Mouse (Mus musculus) forebrain, embryonic 12.5 days (tissue): ENCODE measurements around the gene Secisbp2. TPM values are rescaled to one million over a fixed set of nuclear protein-coding genes. Genes with fewer than 3 reads are reported as not detected.

Source experiments
- ATAC-seq: fragments of 200-750 bp; cut with Nextera tagmentation; 2 replicates; pipeline ENCODE4 v1.8.0; 2017; ENCODE audit warnings: moderate TSS enrichment; ENCODE audit not compliant: low FRiP score
- H3K27ac ChIP-seq: fragments of 300-500 bp; sonication (generic); 2 replicates; pipeline ENCODE4 v1.5.1; 2016; ENCODE audit warnings: mild to moderate bottlenecking
- H3K27me3 ChIP-seq: fragments of 300-500 bp; sonication (generic); 2 replicates; pipeline ENCODE4 v1.6.1; 2016; ENCODE audit warnings: mild to moderate bottlenecking
- H3K36me3 ChIP-seq: fragments of 300-500 bp; sonication (generic); replicated peaks from 2 replicates; pipeline ENCODE4 v1.6.1; 2016; ENCODE audit warnings: mild to moderate bottlenecking
- H3K4me1 ChIP-seq: fragments of 300-500 bp; sonication (generic); 2 replicates; pipeline ENCODE4 v1.6.1; 2016
- H3K4me2 ChIP-seq: fragments of 300-500 bp; sonication (generic); 2 replicates; pipeline ENCODE4 v1.6.1; 2016; ENCODE audit warnings: mild to moderate bottlenecking, moderate library complexity
- H3K4me3 ChIP-seq: fragments of 300-500 bp; sonication (generic); replicated peaks from 2 replicates; pipeline ENCODE4 v1.5.1; 2016; ENCODE audit warnings: mild to moderate bottlenecking
- H3K9ac ChIP-seq: fragments of 300-500 bp; sonication (generic); 2 replicates; pipeline ENCODE4 v1.6.1; 2016; ENCODE audit warnings: mild to moderate bottlenecking
- H3K9me3 ChIP-seq: fragments of 300-500 bp; sonication (generic); 2 replicates; pipeline ENCODE4 v1.6.1; 2016
- WGBS: fragments of 180-500 bp; shearing (Covaris S2); methylation state at CpG from one replicate; pipeline ENCODE4 v1.1.7; 2016; 5-methylcytosine and 5-hydroxymethylcytosine counted together
- polyA plus RNA-seq: library from polyadenylated mRNA; unstranded; fragments of >200 nt; fragmentation: Nextera tagmentation; extraction: Ambion mirVana; gene quantifications from 2 replicates; pipeline ENCODE4 v1.2.1, GENCODE M21; 2016

The Secisbp2 gene
- polyA plus RNA-seq, 1 experiment from 2014 or later, result 34.5 TPM

- no peak overlapping the region for H3K9ac ChIP-seq
- H3K9me3 ChIP-seq, result no peaks in the 10 kb centered on the region
- no peak for ATAC-seq
- no peak overlapping the region for H3K27ac ChIP-seq
- H3K4me3 ChIP-seq, result no peak overlapping the region
- H3K27me3 ChIP-seq, result no peaks in the 10 kb centered on the region
- H3K36me3 ChIP-seq, result peaks cover 89% of the 10 kb centered on the region
- WGBS, result 96% methylated on average over 12 of the region's 12 CpGs
- no peak overlapping the region for H3K4me2 ChIP-seq
- H3K4me1 ChIP-seq, result no peaks in the 10 kb centered on the region
These were observed 25.5 kb downstream of the Secisbp2 start for GRCm38 (mm10) chr13:51677041-51677440.

- H3K4me3 ChIP-seq, result no peak overlapping the region
- no peak overlapping the region for H3K4me2 ChIP-seq
- no peak overlapping the region for H3K9ac ChIP-seq
- H3K4me1 ChIP-seq, result no peaks in the 10 kb centered on the region
- H3K9me3 ChIP-seq, result no peaks in the 10 kb centered on the region
- H3K27ac ChIP-seq, result no peak overlapping the region
- no peak for ATAC-seq
- WGBS, result 89% methylated on average over 7 of the region's 7 CpGs
- H3K27me3 ChIP-seq, result no peaks in the 10 kb centered on the region
- peaks cover 96% of the 10 kb centered on the region for H3K36me3 ChIP-seq
These were observed 26.2 kb downstream of the Secisbp2 start for GRCm38 (mm10) chr13:51677630-51678185.

- WGBS, result 96% methylated on average over 6 of the region's 6 CpGs
- H3K9ac ChIP-seq, result no peak overlapping the region
- no peak overlapping the region for H3K4me2 ChIP-seq
- H3K27me3 ChIP-seq, result no peaks in the 10 kb centered on the region
- H3K9me3 ChIP-seq, result no peaks in the 10 kb centered on the region
- ATAC-seq, result no peak
- no peak overlapping the region for H3K27ac ChIP-seq
- no peaks in the 10 kb centered on the region for H3K4me1 ChIP-seq
- no peak overlapping the region for H3K4me3 ChIP-seq
- peaks cover 98% of the 10 kb centered on the region for H3K36me3 ChIP-seq
These were observed 27.2 kb downstream of the Secisbp2 start for GRCm38 (mm10) chr13:51678687-51679086.

- Histone ChIP-seq H3K4me3 (no peak overlapping the region), H3K4me1 (no peaks in the 10 kb centered on the region), H3K9ac (no peak overlapping the region), H3K27ac (no peak overlapping the region), H3K4me2 (no peak overlapping the region), H3K36me3 (peaks cover 97% of the 10 kb centered on the region), H3K27me3 (no peaks in the 10 kb centered on the region), H3K9me3 (no peaks in the 10 kb centered on the region)
- ATAC-seq, result no peak
- WGBS, result 92% methylated on average over 4 of the region's 4 CpGs
These were observed 27.8 kb downstream of the Secisbp2 start for GRCm38 (mm10) chr13:51679332-51679731.

GRCm38 (mm10) chr13:51681076-51681475 is 29.6 kb downstream of the Secisbp2 start:
- Histone ChIP-seq H3K9ac (no peak overlapping the region), H3K27me3 (no peaks in the 10 kb centered on the region), H3K27ac (no peak overlapping the region), H3K36me3 (peaks cover 97% of the 10 kb centered on the region), H3K4me1 (no peaks in the 10 kb centered on the region), H3K9me3 (no peaks in the 10 kb centered on the region), H3K4me2 (no peak overlapping the region), H3K4me3 (no peak overlapping the region)
- 82% methylated on average over 5 of the region's 5 CpGs for WGBS
- ATAC-seq, result no peak

- Histone ChIP-seq H3K4me3 (no peak overlapping the region), H3K36me3 (peaks cover 97% of the 10 kb centered on the region), H3K9ac (no peak overlapping the region), H3K4me2 (no peak overlapping the region), H3K27ac (no peak overlapping the region), H3K4me1 (no peaks in the 10 kb centered on the region), H3K9me3 (no peaks in the 10 kb centered on the region), H3K27me3 (no peaks in the 10 kb centered on the region)
- WGBS, result 96% methylated on average over 8 of the region's 8 CpGs
- no peak for ATAC-seq
These were observed 30.1 kb downstream of the Secisbp2 start for GRCm38 (mm10) chr13:51681634-51682033.

GRCm38 (mm10) chr13:51685290-51685966 is 33.9 kb downstream of the Secisbp2 start:
- no peak for ATAC-seq
- H3K27ac ChIP-seq, result no peak overlapping the region
- H3K36me3 ChIP-seq, result peaks cover 80% of the 10 kb centered on the region
- no peak overlapping the region for H3K9ac ChIP-seq
- no peaks in the 10 kb centered on the region for H3K4me1 ChIP-seq
- no peak overlapping the region for H3K4me2 ChIP-seq
- no peak overlapping the region for H3K4me3 ChIP-seq
- no peaks in the 10 kb centered on the region for H3K9me3 ChIP-seq
- H3K27me3 ChIP-seq, result no peaks in the 10 kb centered on the region
- WGBS, result 94% methylated on average over 7 of the region's 7 CpGs

GRCm38 (mm10) chr13:51686966-51687365 is 35.5 kb downstream of the Secisbp2 start:
- Histone ChIP-seq H3K9me3 (no peaks in the 10 kb centered on the region), H3K36me3 (peaks cover 64% of the 10 kb centered on the region), H3K4me1 (no peaks in the 10 kb centered on the region), H3K4me2 (no peak overlapping the region), H3K9ac (no peak overlapping the region), H3K27me3 (no peaks in the 10 kb centered on the region), H3K4me3 (no peak overlapping the region), H3K27ac (no peak overlapping the region)
- ATAC-seq, result no peak
- WGBS, result 95% methylated on average over 5 of the region's 5 CpGs

GRCm38 (mm10) chr13:51688688-51689087 is 37.2 kb downstream of the Secisbp2 start:
- H3K27ac ChIP-seq, result no peak overlapping the region
- H3K27me3 ChIP-seq, result no peaks in the 10 kb centered on the region
- H3K9ac ChIP-seq, result no peak overlapping the region
- no peak for ATAC-seq
- peaks cover 48% of the 10 kb centered on the region for H3K36me3 ChIP-seq
- H3K4me3 ChIP-seq, result no peak overlapping the region
- H3K4me2 ChIP-seq, result no peak overlapping the region
- H3K4me1 ChIP-seq, result no peaks in the 10 kb centered on the region
- no peaks in the 10 kb centered on the region for H3K9me3 ChIP-seq
- WGBS, result 69% methylated on average over 3 of the region's 3 CpGs

- no peak for ATAC-seq
- H3K36me3 ChIP-seq, result 0 out of 2 replicates have a peak, but pooled peaks cover 3% of the 10 kb centered on the region
- no peaks in the 10 kb centered on the region for H3K4me1 ChIP-seq
- no peak overlapping the region for H3K4me3 ChIP-seq
- H3K27ac ChIP-seq, result no peak overlapping the region
- H3K9me3 ChIP-seq, result no peaks in the 10 kb centered on the region
- H3K9ac ChIP-seq, result no peak overlapping the region
- no peak overlapping the region for H3K4me2 ChIP-seq
- H3K27me3 ChIP-seq, result no peaks in the 10 kb centered on the region
These were observed 45.0 kb downstream of the Secisbp2 start for GRCm38 (mm10) chr13:51696481-51696880.

- H3K4me1 ChIP-seq, result no peaks in the 10 kb centered on the region
- no peaks in the 10 kb centered on the region for H3K9me3 ChIP-seq
- no peak for ATAC-seq
- H3K9ac ChIP-seq, result no peak overlapping the region
- 90% methylated on average over 6 of the region's 6 CpGs for WGBS
- no peak overlapping the region for H3K27ac ChIP-seq
- H3K4me3 ChIP-seq, result no peak overlapping the region
- H3K4me2 ChIP-seq, result no peak overlapping the region
- 0 out of 2 replicates have a peak, but pooled peaks cover 6% of the 10 kb centered on the region for H3K36me3 ChIP-seq
- H3K27me3 ChIP-seq, result no peaks in the 10 kb centered on the region
These were observed 46.0 kb downstream of the Secisbp2 start for GRCm38 (mm10) chr13:51697455-51697854.

GRCm38 (mm10) chr13:51697897-51698296 is 46.4 kb downstream of the Secisbp2 start:
- Histone ChIP-seq H3K27me3 (no peaks in the 10 kb centered on the region), H3K4me2 (no peak overlapping the region), H3K36me3 (0 out of 2 replicates have a peak, but pooled peaks cover 8% of the 10 kb centered on the region), H3K9me3 (no peaks in the 10 kb centered on the region), H3K27ac (no peak overlapping the region), H3K4me1 (no peaks in the 10 kb centered on the region), H3K9ac (no peak overlapping the region), H3K4me3 (no peak overlapping the region)
- 83% methylated on average over 4 of the region's 4 CpGs for WGBS
- no peak for ATAC-seq

- Histone ChIP-seq H3K36me3 (peaks cover 12% of the 10 kb centered on the region; the same call in 1 of the 2 replicates), H3K9ac (no peak overlapping the region), H3K4me3 (no peak overlapping the region), H3K9me3 (no peaks in the 10 kb centered on the region), H3K27ac (no peak overlapping the region), H3K4me1 (no peaks in the 10 kb centered on the region), H3K27me3 (no peaks in the 10 kb centered on the region), H3K4me2 (no peak overlapping the region)
- ATAC-seq, result no peak
- 97% methylated on average over 3 of the region's 3 CpGs for WGBS
These were observed 46.8 kb downstream of the Secisbp2 start for GRCm38 (mm10) chr13:51698318-51698717.
